Mouse (Mus musculus): ENCODE measurements at regions not wholly inside any gene's neighbourhood (a gene's known extent, or its start where the extent isn't known, plus 50 kb on each side); places are given as distances from the start of the nearest gene placed in this dataset.

DNA sequence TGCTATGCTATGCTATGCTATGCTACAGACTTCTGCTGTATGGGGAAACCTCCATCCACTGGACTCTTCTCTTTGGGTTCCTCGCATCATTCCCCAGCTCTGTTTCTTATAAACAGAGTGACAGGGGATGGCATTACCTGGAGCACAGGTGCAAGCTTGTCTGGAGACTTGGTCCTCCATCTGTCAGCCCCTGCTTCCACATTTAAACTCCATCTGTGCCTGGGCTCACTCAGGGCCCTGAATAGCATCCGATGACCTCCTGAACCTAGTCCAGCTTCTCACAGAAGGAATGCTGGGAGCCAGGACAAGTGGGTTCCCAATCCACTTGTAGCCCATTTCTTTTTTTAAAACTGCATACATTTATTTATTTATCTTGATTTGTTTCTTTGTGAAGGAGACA is 92.3 kb upstream of the Lhx5 start:
- no peak for TF ChIP-seq CTCF (IDR thresholded peaks at IDR 0.05; ENCODE audit: low read depth, low read length)
- no peak for TF ChIP-seq POLR2A (IDR thresholded peaks at IDR 0.05; ENCODE audit: extremely low read depth, insufficient read depth, low read length)
